Mouse (Mus musculus) adrenal gland, postnatal 36 days (tissue): ENCODE data around the gene Wdr44. TPM values are rescaled to one million over a fixed set of nuclear protein-coding genes. Genes with fewer than 3 reads are reported as not detected.
"Not testable (repeated sequence)": the region's sequence is repeated elsewhere in the genome, so short reads cannot be mapped to it uniquely, and the experiment has no call there.

Source experiments
- DNase-seq, 2 experiments: peaks; one replicate each; pipeline ENCODE4 v3.0.0; 2021; ENCODE audit warnings: mixed read lengths in 1 of 2
- total RNA-seq, 2 experiments: library from RNA; stranded (reverse); gene quantifications; 2 replicates each; pipeline ENCODE4 v1.2.3; 2021

Wdr44 gene
- total RNA-seq, 2 experiments from 2014 or later = 10.7 to 16.5 TPM

GRCm38 (mm10) chrX:23833784-23834183, 140.9 kb downstream of the Wdr44 start:
- DNase-seq = not testable (repeated sequence)

GRCm38 (mm10) chrX:23840921-23841320, 148.1 kb downstream of the Wdr44 start:
- no peak for DNase-seq

Other genes with a start within 250 kb of the Wdr44 start
- not detected for gene Gm4907, start 189.5 kb downstream of the Wdr44 start, total RNA-seq